Mouse (Mus musculus) heart, postnatal 0 days (tissue): ENCODE measurements around the gene Kcnh2.

ENCODE experiments used
- CTCF ChIP-seq: IDR thresholded peaks from 2 replicates; pipeline ENCODE4 v1.5.1; 2016; ENCODE audit warnings: antibody characterized with exemption, control low read depth, low read depth
- EP300 ChIP-seq: IDR thresholded peaks from 2 replicates; pipeline ENCODE4 v1.6.1; 2016; ENCODE audit warnings: antibody characterized with exemption, low read depth

DNA sequence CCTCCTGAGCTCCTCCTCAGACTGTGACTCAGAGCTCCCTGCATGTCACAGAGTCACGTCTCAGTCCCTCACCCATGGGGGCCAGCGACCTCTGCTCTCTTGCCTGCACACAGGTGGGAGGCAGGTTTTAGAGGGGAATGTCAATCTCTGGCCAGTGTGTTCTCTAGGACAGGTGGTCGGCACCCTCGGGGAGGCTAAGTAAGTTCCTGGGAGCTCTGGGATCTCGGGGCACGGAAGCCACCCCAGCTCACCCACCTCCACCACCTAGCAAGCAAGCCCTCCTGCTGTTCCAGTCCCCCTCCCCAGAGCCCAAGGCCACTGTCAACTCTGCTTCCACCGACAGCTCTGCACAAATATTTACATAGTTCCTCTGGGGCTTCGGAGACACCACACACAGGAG is 8.4 kb downstream of the Kcnh2 start:
- no peak for TF ChIP-seq CTCF
- TF ChIP-seq EP300 = no peak
